Mouse (Mus musculus): ENCODE measurements at regions not wholly inside any gene's neighbourhood (a gene's known extent, or its start where the extent isn't known, plus 50 kb on each side); places are given as distances from the start of the nearest gene placed in this dataset.

DNA sequence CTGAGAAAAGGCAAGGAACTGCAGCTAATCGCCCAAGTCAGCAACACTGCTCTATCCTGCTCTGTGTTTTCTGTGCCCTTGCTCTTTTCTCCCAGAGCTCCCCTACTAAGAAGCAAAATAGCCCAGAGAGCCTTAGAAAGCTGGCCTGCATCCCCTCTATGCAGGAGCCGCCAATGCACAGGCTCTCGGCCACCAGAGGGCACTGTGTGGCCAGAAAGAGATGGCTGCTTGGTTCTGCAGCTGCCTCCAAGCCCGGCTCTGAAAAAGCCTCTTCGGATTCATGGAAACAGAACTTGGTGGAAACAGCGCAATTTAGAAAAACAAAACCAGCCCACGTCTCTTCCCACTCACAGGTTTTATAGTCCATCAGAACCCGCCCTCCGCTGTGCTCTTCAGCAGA, 1628.4 kb upstream of the Gm6569 start:
- TF ChIP-seq CTCF (IDR thresholded peaks at IDR 0.05) (peak; percentile 78), POLR2A (IDR thresholded peaks at IDR 0.05; ENCODE audit: insufficient read depth, low read depth, low read length) (no peak)

Data from heart, adult 2 months (tissue).